Mouse (Mus musculus): ENCODE data around the gene Rtl4. TPM values are rescaled to one million over a fixed set of nuclear protein-coding genes. Genes with fewer than 3 reads are reported as not detected.

Gene Rtl4
- polyA plus RNA-seq (2014; fragmentation: Nextera tagmentation; extraction: Ambion mirVana), result 0.37 TPM in 2 replicates

GRCm38 (mm10) chrX:144688207-144689118 is at the start of gene Rtl4:
Gene Rtl4 (plus strand): TSS chrX:144688907.
- WGBS, result 16% methylated on average over 23 of the region's 31 CpGs

GRCm38 (mm10) chrX:144644756-144645155 is 44.0 kb upstream of the Rtl4 start:
- Histone ChIP-seq H3K36me3 (ENCODE audit: control insufficient read depth, insufficient read depth, low read length) (no peaks in the 10 kb centered on the region), H3K9me3 (ENCODE audit: control insufficient read depth, low read length) (no peaks in the 10 kb centered on the region), H3K27me3 (ENCODE audit: control insufficient read depth, insufficient read depth, low read length) (no peaks in the 10 kb centered on the region), H3K4me2 (no peak overlapping the region), H3K27ac (ENCODE audit: low read depth, low read length) (no peak overlapping the region), H3K4me3 (ENCODE audit: low read depth, low read length) (no peak overlapping the region), H3K9ac (ENCODE audit: low read length) (no peak overlapping the region), H3K4me1 (ENCODE audit: control insufficient read depth, insufficient read depth, low read length) (no peaks in the 10 kb centered on the region)
- DNase-seq (ENCODE audit: low spot score, missing footprints) (no peak), ATAC-seq (ENCODE audit: low FRiP score) (no peak)
- WGBS, result 78% methylated on average over 2 of the region's 3 CpGs

More at GRCm38 (mm10) chrX:144688207-144689118, at the start of gene Rtl4:
- DNase-seq (ENCODE audit: low spot score, missing footprints) (peak; percentile 91), ATAC-seq (ENCODE audit: low FRiP score) (peak; percentile 89)
- Histone ChIP-seq H3K9me3 (ENCODE audit: control insufficient read depth, low read length) (no peaks in the 10 kb centered on the region), H3K36me3 (ENCODE audit: control insufficient read depth, insufficient read depth, low read length) (no peaks in the 10 kb centered on the region), H3K27ac (ENCODE audit: low read depth, low read length) (no peak within 1 kb of the TSS), H3K27me3 (ENCODE audit: control insufficient read depth, insufficient read depth, low read length) (peaks cover 14% of the 10 kb centered on the region; the same call in 1 of the 2 replicates), H3K9ac (ENCODE audit: low read length) (peak within 1 kb of the TSS; percentile 52), H3K4me1 (ENCODE audit: control insufficient read depth, insufficient read depth, low read length) (no peaks in the 10 kb centered on the region), H3K4me3 (ENCODE audit: low read depth, low read length) (peak within 1 kb of the TSS; percentile 40), H3K4me2 (peak within 1 kb of the TSS; percentile 58)

- Histone ChIP-seq H3K4me1 (ENCODE audit: control insufficient read depth, insufficient read depth, low read length) (no peaks in the 10 kb centered on the region), H3K4me3 (ENCODE audit: low read depth, low read length) (no peak overlapping the region), H3K9me3 (ENCODE audit: control insufficient read depth, low read length) (no peaks in the 10 kb centered on the region), H3K36me3 (ENCODE audit: control insufficient read depth, insufficient read depth, low read length) (no peaks in the 10 kb centered on the region), H3K27ac (ENCODE audit: low read depth, low read length) (no peak overlapping the region), H3K9ac (ENCODE audit: low read length) (no peak overlapping the region), H3K4me2 (no peak overlapping the region), H3K27me3 (ENCODE audit: control insufficient read depth, insufficient read depth, low read length) (no peaks in the 10 kb centered on the region)
- ATAC-seq (ENCODE audit: low FRiP score) (no peak), DNase-seq (ENCODE audit: low spot score, missing footprints) (peak; percentile 73)
- WGBS, result 44% methylated on average over 1 of the region's 1 CpGs
These were observed 43.3 kb upstream of the Rtl4 start for GRCm38 (mm10) chrX:144645394-144645793.

- H3K9me3 ChIP-seq (ENCODE audit: control insufficient read depth, low read length), result no peaks in the 10 kb centered on the region
- H3K4me3 ChIP-seq (ENCODE audit: low read depth, low read length), result no peak overlapping the region
- WGBS, result 83% methylated on average over 2 of the region's 2 CpGs
- ATAC-seq (ENCODE audit: low FRiP score) (no peak), DNase-seq (ENCODE audit: low spot score, missing footprints) (no peak)
- no peaks in the 10 kb centered on the region for H3K4me1 ChIP-seq (ENCODE audit: control insufficient read depth, insufficient read depth, low read length)
- no peaks in the 10 kb centered on the region for H3K27me3 ChIP-seq (ENCODE audit: control insufficient read depth, insufficient read depth, low read length)
- H3K4me2 ChIP-seq, result no peak overlapping the region
- no peak overlapping the region for H3K27ac ChIP-seq (ENCODE audit: low read depth, low read length)
- H3K36me3 ChIP-seq (ENCODE audit: control insufficient read depth, insufficient read depth, low read length), result no peaks in the 10 kb centered on the region
- H3K9ac ChIP-seq (ENCODE audit: low read length), result no peak overlapping the region
These were observed 36.5 kb upstream of the Rtl4 start for GRCm38 (mm10) chrX:144652196-144652595.

- Histone ChIP-seq H3K27ac (ENCODE audit: low read depth, low read length) (no peak overlapping the region), H3K4me2 (peak overlapping the region; percentile 58), H3K27me3 (ENCODE audit: control insufficient read depth, insufficient read depth, low read length) (peaks cover 14% of the 10 kb centered on the region; the same call in 1 of the 2 replicates), H3K9ac (ENCODE audit: low read length) (no peak overlapping the region), H3K9me3 (ENCODE audit: control insufficient read depth, low read length) (no peaks in the 10 kb centered on the region), H3K4me1 (ENCODE audit: control insufficient read depth, insufficient read depth, low read length) (no peaks in the 10 kb centered on the region), H3K4me3 (ENCODE audit: low read depth, low read length) (peak overlapping the region; percentile 40), H3K36me3 (ENCODE audit: control insufficient read depth, insufficient read depth, low read length) (no peaks in the 10 kb centered on the region)
- ATAC-seq (ENCODE audit: low FRiP score), result 0 out of 2 replicates have a peak, but pooled peaks have one; percentile 12
- no peak for DNase-seq (ENCODE audit: low spot score, missing footprints)
- 25% methylated on average over 20 of the region's 20 CpGs for WGBS
These were observed 965 bp upstream of the Rtl4 start for GRCm38 (mm10) chrX:144687742-144688141.

- DNase-seq (ENCODE audit: low spot score, missing footprints) (no peak), ATAC-seq (ENCODE audit: low FRiP score) (0 out of 2 replicates have a peak, but pooled peaks have one; percentile 13)
- WGBS, result 13% methylated on average over 1 of the region's 1 CpGs
- peak within 1 kb of the TSS; percentile 58 for H3K4me2 ChIP-seq
- peak within 1 kb of the TSS; percentile 52 for H3K9ac ChIP-seq (ENCODE audit: low read length)
- peaks cover 14% of the 10 kb centered on the region; the same call in 1 of the 2 replicates for H3K27me3 ChIP-seq (ENCODE audit: control insufficient read depth, insufficient read depth, low read length)
- H3K4me3 ChIP-seq (ENCODE audit: low read depth, low read length), result peak within 1 kb of the TSS; percentile 40
- H3K36me3 ChIP-seq (ENCODE audit: control insufficient read depth, insufficient read depth, low read length), result no peaks in the 10 kb centered on the region
- H3K4me1 ChIP-seq (ENCODE audit: control insufficient read depth, insufficient read depth, low read length), result no peaks in the 10 kb centered on the region
- H3K9me3 ChIP-seq (ENCODE audit: control insufficient read depth, low read length), result no peaks in the 10 kb centered on the region
- no peak within 1 kb of the TSS for H3K27ac ChIP-seq (ENCODE audit: low read depth, low read length)
These were observed 733 bp upstream of the Rtl4 start, which contains the start of gene Trpc5 for GRCm38 (mm10) chrX:144688142-144688206. Gene Trpc5 (minus strand): TSS chrX:144688180.

- no peaks in the 10 kb centered on the region for H3K9me3 ChIP-seq (ENCODE audit: control insufficient read depth, low read length)
- DNase-seq (ENCODE audit: low spot score, missing footprints) (peak; percentile 86), ATAC-seq (ENCODE audit: low FRiP score) (peak; percentile 74)
- no peak overlapping the region for H3K27ac ChIP-seq (ENCODE audit: low read depth, low read length)
- peak overlapping the region; percentile 40 for H3K4me3 ChIP-seq (ENCODE audit: low read depth, low read length)
- H3K9ac ChIP-seq (ENCODE audit: low read length), result peak overlapping the region; percentile 52
- WGBS, result 15% methylated on average over 19 of the region's 21 CpGs
- no peaks in the 10 kb centered on the region for H3K4me1 ChIP-seq (ENCODE audit: control insufficient read depth, insufficient read depth, low read length)
- H3K4me2 ChIP-seq, result peak overlapping the region; percentile 58
- no peaks in the 10 kb centered on the region for H3K36me3 ChIP-seq (ENCODE audit: control insufficient read depth, insufficient read depth, low read length)
- H3K27me3 ChIP-seq (ENCODE audit: control insufficient read depth, insufficient read depth, low read length), result peaks cover 14% of the 10 kb centered on the region; the same call in 1 of the 2 replicates
These were observed 582 bp downstream of the Rtl4 start for GRCm38 (mm10) chrX:144689119-144689858.

- no peak for DNase-seq (ENCODE audit: low spot score, missing footprints)
- WGBS, result 11% methylated on average over 7 of the region's 7 CpGs
- no peak overlapping the region for H3K9ac ChIP-seq (ENCODE audit: low read length)
- H3K4me1 ChIP-seq (ENCODE audit: control insufficient read depth, insufficient read depth, low read length), result no peaks in the 10 kb centered on the region
- no peaks in the 10 kb centered on the region for H3K36me3 ChIP-seq (ENCODE audit: control insufficient read depth, insufficient read depth, low read length)
- H3K9me3 ChIP-seq (ENCODE audit: control insufficient read depth, low read length), result no peaks in the 10 kb centered on the region
- no peak overlapping the region for H3K27ac ChIP-seq (ENCODE audit: low read depth, low read length)
- peaks cover 14% of the 10 kb centered on the region; the same call in 1 of the 2 replicates for H3K27me3 ChIP-seq (ENCODE audit: control insufficient read depth, insufficient read depth, low read length)
- peak overlapping the region; percentile 58 for H3K4me2 ChIP-seq
- H3K4me3 ChIP-seq (ENCODE audit: low read depth, low read length), result no peak overlapping the region
- peak; percentile 25; the same call in 1 of the 2 replicates for ATAC-seq (ENCODE audit: low FRiP score)
These were observed 1.1 kb downstream of the Rtl4 start for GRCm38 (mm10) chrX:144689859-144690181.

GRCm38 (mm10) chrX:144716330-144716729 is 27.6 kb downstream of the Rtl4 start:
- DNase-seq (ENCODE audit: low spot score, missing footprints), result no peak
- Histone ChIP-seq H3K27me3 (ENCODE audit: control insufficient read depth, insufficient read depth, low read length) (no peaks in the 10 kb centered on the region), H3K36me3 (ENCODE audit: control insufficient read depth, insufficient read depth, low read length) (no peaks in the 10 kb centered on the region), H3K9ac (ENCODE audit: low read length) (no peak overlapping the region), H3K4me3 (ENCODE audit: low read depth, low read length) (no peak overlapping the region), H3K4me2 (no peak overlapping the region), H3K27ac (ENCODE audit: low read depth, low read length) (no peak overlapping the region), H3K4me1 (ENCODE audit: control insufficient read depth, insufficient read depth, low read length) (no peaks in the 10 kb centered on the region), H3K9me3 (ENCODE audit: control insufficient read depth, low read length) (no peaks in the 10 kb centered on the region)
- 92% methylated on average over 1 of the region's 1 CpGs for WGBS
- ATAC-seq (ENCODE audit: low FRiP score), result no peak

Data from midbrain, embryonic 11.5 days (tissue).